Mouse (Mus musculus): ENCODE measurements around the gene Cdk19.

- TF ChIP-seq GATA1 (IDR thresholded peaks at IDR 0.05; ENCODE audit: borderline replicate concordance, low read length) = no peak
- TF ChIP-seq FLI1 (IDR thresholded peaks at IDR 0.05; ENCODE audit: low read length) = no peak
Observed at GRCm38 (mm10) chr10:40477426-40478075, 138.2 kb downstream of the Cdk19 start.
